Mouse (Mus musculus): Measurements from ENCODE around the gene Rcn3.

Rcn3 gene

GRCm38 (mm10) chr7:45124224-45125143, 32.5 kb upstream of the Rcn3 start, which contains the start of gene Rps11:
TSS of gene Rps11 (minus strand) at chr7:45124439.
- DNase-seq (ENCODE audit: low read depth, low spot score), result peak; percentile 99

- peak; percentile 61 for DNase-seq (ENCODE audit: low read depth, low spot score)
These were observed 31.2 kb upstream of the Rcn3 start for GRCm38 (mm10) chr7:45123186-45123570.

GRCm38 (mm10) chr7:45122561-45123185, 30.7 kb upstream of the Rcn3 start:
- DNase-seq (ENCODE audit: low read depth, low spot score), result no peak

DNA sequence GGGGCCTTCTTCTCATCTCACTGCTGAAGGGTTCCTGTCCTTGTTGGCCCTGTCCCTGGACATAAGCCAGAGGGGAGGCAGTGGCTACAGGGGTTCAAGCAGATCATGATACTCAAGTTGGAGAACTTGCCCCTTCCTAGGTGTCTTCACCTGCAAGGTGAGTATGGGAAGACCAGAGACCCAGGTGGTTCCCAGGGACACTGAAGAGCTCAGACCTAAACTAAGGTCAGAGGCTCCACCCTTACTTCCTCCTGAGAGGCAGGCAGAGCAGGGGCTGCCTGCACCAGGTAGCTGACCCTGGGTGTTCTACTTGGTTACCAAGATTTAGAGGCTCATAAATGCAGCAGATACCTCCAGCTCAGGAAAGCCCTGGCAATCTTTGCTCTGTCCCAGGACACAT, 29.9 kb upstream of the Rcn3 start:
- no peak for DNase-seq (ENCODE audit: low read depth, low spot score)

DNA sequence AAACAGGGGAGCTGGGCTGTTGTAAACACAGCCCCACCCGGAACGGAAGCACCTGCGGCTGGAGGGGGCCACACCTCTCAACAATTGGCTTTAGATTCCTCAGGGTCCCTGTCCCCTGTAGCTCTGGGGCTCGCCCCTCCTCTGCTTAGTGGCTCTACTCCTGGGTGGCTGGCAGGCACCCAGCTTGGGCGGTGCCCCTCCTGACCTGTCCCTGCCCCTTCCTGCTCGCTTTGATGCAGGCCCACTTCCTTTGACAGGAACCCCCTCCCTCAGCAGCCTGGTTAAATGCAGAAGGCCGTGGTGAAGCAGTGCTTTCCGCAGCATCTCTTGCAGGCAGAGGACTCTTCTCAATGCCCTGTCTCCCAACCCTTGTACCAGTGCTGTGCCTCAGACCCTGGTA, 29.4 kb upstream of the Rcn3 start:
- DNase-seq (ENCODE audit: low read depth, low spot score), result peak; percentile 78

GRCm38 (mm10) chr7:45119780-45120709, 28.0 kb upstream of the Rcn3 start:
- DNase-seq (ENCODE audit: low read depth, low spot score), result no peak

DNA sequence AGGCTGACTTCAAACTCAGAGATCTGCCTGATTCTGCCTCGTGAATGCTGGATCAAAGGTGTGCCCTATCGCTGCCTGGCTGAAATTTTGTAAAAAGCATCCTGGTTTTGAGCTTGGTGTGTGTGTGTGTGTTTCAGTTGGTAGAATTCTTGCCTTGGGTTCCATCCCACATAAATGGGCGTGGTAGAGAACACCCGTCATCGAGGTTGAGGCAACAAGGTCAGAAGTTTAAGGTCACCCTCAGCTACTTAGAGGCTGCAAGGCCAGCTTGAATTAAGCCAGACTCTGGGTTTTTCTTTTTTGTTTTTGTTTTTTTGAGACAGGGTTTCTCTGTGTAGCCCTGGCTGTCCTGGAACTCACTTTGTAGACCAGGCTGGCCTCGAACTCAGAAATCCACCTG, 26.3 kb upstream of the Rcn3 start:
- DNase-seq (ENCODE audit: low read depth, low spot score), result peak; percentile 79

GRCm38 (mm10) chr7:45117566-45117965, 25.5 kb upstream of the Rcn3 start:
- no peak for DNase-seq (ENCODE audit: low read depth, low spot score)

- no peak for DNase-seq (ENCODE audit: low read depth, low spot score)
These were observed 21.5 kb upstream of the Rcn3 start for GRCm38 (mm10) chr7:45113476-45113875.

GRCm38 (mm10) chr7:45112529-45112928, 20.5 kb upstream of the Rcn3 start:
- no peak for DNase-seq (ENCODE audit: low read depth, low spot score)

DNA sequence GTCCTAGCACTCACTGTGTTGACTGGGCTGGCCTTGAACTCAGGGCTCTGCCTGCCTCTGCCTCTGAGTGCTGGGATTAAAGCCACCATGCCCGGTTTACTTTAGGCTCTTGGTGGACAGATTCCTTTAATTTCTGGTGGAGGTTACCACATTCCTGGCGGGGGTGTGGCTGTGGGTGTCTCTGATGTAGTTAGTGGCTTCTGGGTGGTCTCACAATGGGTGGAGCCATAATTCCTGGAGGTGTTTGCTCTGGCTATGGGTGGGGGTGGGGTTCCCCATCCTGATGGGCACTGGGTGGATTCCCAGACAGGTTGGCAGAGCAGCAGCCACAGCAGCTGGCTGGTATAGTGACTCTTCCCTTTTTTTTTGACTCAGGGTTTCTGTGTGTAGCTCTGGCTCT, 19.9 kb upstream of the Rcn3 start:
- DNase-seq (ENCODE audit: low read depth, low spot score), result peak; percentile 94

DNA sequence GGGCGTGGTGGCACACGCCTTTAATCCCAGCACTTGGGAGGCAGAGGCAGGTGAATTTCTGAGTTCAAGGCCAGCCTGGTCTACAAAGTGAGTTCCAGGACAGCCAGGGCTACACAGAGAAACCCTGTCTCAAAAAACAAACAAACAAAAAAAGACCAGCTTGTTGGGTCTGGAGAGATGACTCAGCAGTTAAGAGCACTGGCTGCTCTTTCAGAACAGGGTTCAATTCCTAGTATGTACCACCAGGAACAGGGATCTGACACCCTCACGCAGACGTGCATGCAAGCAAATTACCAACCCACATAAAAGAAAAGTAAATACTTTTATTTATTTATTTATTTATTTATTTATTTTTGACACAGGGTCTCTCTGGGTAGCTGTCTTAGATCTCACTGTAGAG, 18.1 kb upstream of the Rcn3 start:
- DNase-seq (ENCODE audit: low read depth, low spot score), result peak; percentile 60

GRCm38 (mm10) chr7:45107052-45107645, 15.1 kb upstream of the Rcn3 start:
- peak; percentile 53 for DNase-seq (ENCODE audit: low read depth, low spot score)

- peak; percentile 59 for DNase-seq (ENCODE audit: low read depth, low spot score)
These were observed 14.4 kb upstream of the Rcn3 start for GRCm38 (mm10) chr7:45106441-45106840.

DNA sequence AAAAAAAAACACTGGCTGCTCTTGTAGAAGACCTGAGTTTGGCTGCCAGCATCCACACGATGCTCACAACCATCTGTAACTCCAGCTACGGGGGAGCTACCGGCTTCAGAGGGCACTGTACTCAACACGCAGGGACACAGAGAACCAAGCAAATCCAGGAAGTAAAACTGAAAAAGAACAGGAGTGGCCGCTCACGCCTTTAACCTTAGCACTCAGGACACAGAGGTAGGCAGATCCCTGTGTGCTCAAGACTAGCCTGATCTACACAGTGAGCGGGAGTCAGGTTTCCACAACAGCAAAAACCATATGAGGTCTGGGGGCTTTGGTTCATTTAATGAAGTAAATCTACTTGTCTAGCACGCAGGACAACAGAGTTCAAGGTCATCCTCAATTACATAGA, 13.5 kb upstream of the Rcn3 start:
- DNase-seq (ENCODE audit: low read depth, low spot score), result peak; percentile 44

GRCm38 (mm10) chr7:45104941-45105340, 12.9 kb upstream of the Rcn3 start:
- no peak for DNase-seq (ENCODE audit: low read depth, low spot score)

- DNase-seq (ENCODE audit: low read depth, low spot score), result peak; percentile 78
These were observed 11.7 kb upstream of the Rcn3 start, which contains the start of gene Fcgrt for GRCm38 (mm10) chr7:45103652-45104180. TSS of gene Fcgrt (minus strand) at chr7:45103851.

DNA sequence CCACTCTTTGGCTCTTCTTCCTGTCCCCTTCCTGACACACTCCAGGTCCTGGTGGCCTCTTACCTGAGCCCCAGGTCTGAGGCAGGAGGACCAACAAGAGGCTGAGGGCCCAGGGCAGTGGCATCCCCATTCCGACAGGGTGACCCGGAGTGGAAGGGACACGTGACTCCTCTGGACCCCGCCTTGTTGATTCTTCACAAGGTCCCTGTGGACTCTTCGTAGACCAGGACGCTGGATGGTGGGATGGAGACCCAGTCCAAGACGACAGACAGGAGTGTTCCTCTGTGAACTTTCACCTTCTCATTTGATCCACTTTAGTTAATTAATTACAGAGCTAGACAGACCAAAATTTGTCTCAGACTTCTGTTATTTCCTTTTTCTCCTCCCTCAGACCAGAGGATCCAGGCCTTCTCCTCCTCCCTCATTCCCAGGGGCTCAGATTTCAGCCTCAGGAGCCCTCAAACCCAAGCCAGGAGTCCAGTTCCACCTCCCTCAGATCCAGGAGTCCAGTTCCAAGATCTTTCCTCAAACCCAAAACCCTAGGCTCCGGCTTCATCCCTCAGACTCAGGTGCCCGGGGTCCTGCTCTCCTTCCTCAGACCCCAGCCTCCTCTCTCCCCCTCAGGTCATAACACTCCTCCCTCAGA, 11.0 kb upstream of the Rcn3 start:
- DNase-seq (ENCODE audit: low read depth, low spot score), result no peak

DNA sequence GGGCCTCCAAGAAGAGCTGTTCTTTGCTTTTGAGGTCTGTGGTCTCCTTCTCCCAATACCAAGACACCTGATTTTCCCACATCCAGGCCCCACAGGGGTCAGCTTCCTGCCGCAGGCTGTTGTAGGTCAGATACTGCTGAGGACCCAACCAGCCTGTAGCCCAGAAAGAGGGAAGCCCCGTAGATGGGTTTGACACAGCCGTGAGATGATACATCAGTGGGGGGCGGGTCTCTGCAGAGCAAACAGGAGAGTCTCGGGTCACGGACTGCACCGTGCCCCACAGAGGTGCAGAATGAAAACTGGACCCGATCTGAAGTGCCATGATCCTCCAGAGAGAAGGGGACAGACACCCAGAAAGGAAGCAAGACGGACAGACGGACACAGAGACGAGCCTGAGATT, 10.4 kb upstream of the Rcn3 start:
- DNase-seq (ENCODE audit: low read depth, low spot score), result no peak

GRCm38 (mm10) chr7:45100046-45100445, 8.0 kb upstream of the Rcn3 start:
- no peak for DNase-seq (ENCODE audit: low read depth, low spot score)
